Mouse (Mus musculus): ENCODE measurements at regions not wholly inside any gene's neighbourhood (a gene's known extent, or its start where the extent isn't known, plus 50 kb on each side); places are given as distances from the start of the nearest gene placed in this dataset.

GRCm38 (mm10) chr17:9870237-9870636 lies 200.7 kb upstream of the Pabpc6 start:
- Histone ChIP-seq H3K9me3 (replicated peaks; ENCODE audit: insufficient read depth, low read length) (no peaks in the 10 kb centered on the region), H3K4me3 (ENCODE audit: control insufficient read depth in 1 of 2, insufficient read depth in 1 of 2, low read depth in 2 of 2, low read length in 2 of 2) (no peak overlapping the region), H3K79me2 (ENCODE audit: control insufficient read depth, insufficient read depth, low read length, poor library complexity) (no peaks in the 10 kb centered on the region), H3K36me3 (ENCODE audit: control insufficient read depth in 1 of 2, insufficient read depth in 2 of 2, low read length in 2 of 2) (no peaks in the 10 kb centered on the region), H3K4me1 (ENCODE audit: control insufficient read depth in 1 of 2, insufficient read depth in 2 of 2, low read length in 2 of 2) (no peaks in the 10 kb centered on the region), H3K27me3 (ENCODE audit: control insufficient read depth in 1 of 2, insufficient read depth in 2 of 2, low read length in 2 of 2) (no peaks in the 10 kb centered on the region), H3K27ac (ENCODE audit: control insufficient read depth, low read depth, low read length) (no peak overlapping the region), H3K9ac (ENCODE audit: control insufficient read depth, low read depth, low read length, poor library complexity, severe bottlenecking) (no peak overlapping the region)
- DNase-seq (ENCODE audit: low read depth, low spot score), result no peak
- no peak for TF ChIP-seq GABPA (IDR thresholded peaks at IDR 0.05; ENCODE audit: low read depth, low read length)

GRCm38 (mm10) chr17:9868747-9869281 lies 199.3 kb upstream of the Pabpc6 start:
- H3K27me3 ChIP-seq (ENCODE audit: control insufficient read depth in 1 of 2, insufficient read depth in 2 of 2, low read length in 2 of 2), result no peaks in the 10 kb centered on the region
- H3K27ac ChIP-seq (ENCODE audit: control insufficient read depth, low read depth, low read length), result no peak overlapping the region
- no peaks in the 10 kb centered on the region for H3K9me3 ChIP-seq (replicated peaks; ENCODE audit: insufficient read depth, low read length)
- H3K4me1 ChIP-seq (ENCODE audit: control insufficient read depth in 1 of 2, insufficient read depth in 2 of 2, low read length in 2 of 2), result no peaks in the 10 kb centered on the region
- no peak for DNase-seq (ENCODE audit: low read depth, low spot score)
- H3K79me2 ChIP-seq (ENCODE audit: control insufficient read depth, insufficient read depth, low read length, poor library complexity), result no peaks in the 10 kb centered on the region
- no peaks in the 10 kb centered on the region for H3K36me3 ChIP-seq (ENCODE audit: control insufficient read depth in 1 of 2, insufficient read depth in 2 of 2, low read length in 2 of 2)
- TF ChIP-seq ETS1 (IDR thresholded peaks at IDR 0.05; ENCODE audit: low read depth, low read length) (no peak), TCF12 (IDR thresholded peaks at IDR 0.05; ENCODE audit: low read depth, low read length) (no peak), JUND (IDR thresholded peaks at IDR 0.05; ENCODE audit: low read depth, low read length) (no peak), MYC (IDR thresholded peaks at IDR 0.05; ENCODE audit: low read depth, low read length) (no peak), ZKSCAN1 (IDR thresholded peaks at IDR 0.05; ENCODE audit: low read depth, low read length) (no peak), ZC3H11A (IDR thresholded peaks at IDR 0.05; ENCODE audit: low read depth, low read length) (no peak), POLR2A (IDR thresholded peaks at IDR 0.05; ENCODE audit: control insufficient read depth in 1 of 2, insufficient read depth in 1 of 2, low read depth in 1 of 2, low read length in 2 of 2, poor library complexity in 1 of 2) (no peak), SMC3 (IDR thresholded peaks at IDR 0.05; ENCODE audit: low read depth, low read length) (no peak), MAX (IDR thresholded peaks at IDR 0.05; ENCODE audit: low read length) (no peak), NELFE (IDR thresholded peaks at IDR 0.05; ENCODE audit: low read depth, low read length) (no peak), EP300 (IDR thresholded peaks at IDR 0.05; ENCODE audit: low read depth in 1 of 2, low read length in 2 of 2) (no peak)
- no peak overlapping the region for H3K4me3 ChIP-seq (ENCODE audit: control insufficient read depth in 1 of 2, insufficient read depth in 1 of 2, low read depth in 2 of 2, low read length in 2 of 2)
- H3K9ac ChIP-seq (ENCODE audit: control insufficient read depth, low read depth, low read length, poor library complexity, severe bottlenecking), result no peak overlapping the region

GRCm38 (mm10) chr17:9864254-9864653 lies 194.7 kb upstream of the Pabpc6 start:
- no peak for DNase-seq (ENCODE audit: low read depth, low spot score)
- Histone ChIP-seq H3K79me2 (ENCODE audit: control insufficient read depth, insufficient read depth, low read length, poor library complexity) (no peaks in the 10 kb centered on the region), H3K4me3 (ENCODE audit: control insufficient read depth in 1 of 2, insufficient read depth in 1 of 2, low read depth in 2 of 2, low read length in 2 of 2) (no peak overlapping the region), H3K9ac (ENCODE audit: control insufficient read depth, low read depth, low read length, poor library complexity, severe bottlenecking) (no peak overlapping the region), H3K9me3 (replicated peaks; ENCODE audit: insufficient read depth, low read length) (no peaks in the 10 kb centered on the region), H3K27me3 (ENCODE audit: control insufficient read depth in 1 of 2, insufficient read depth in 2 of 2, low read length in 2 of 2) (no peaks in the 10 kb centered on the region), H3K27ac (ENCODE audit: control insufficient read depth, low read depth, low read length) (no peak overlapping the region), H3K4me1 (ENCODE audit: control insufficient read depth in 1 of 2, insufficient read depth in 2 of 2, low read length in 2 of 2) (no peaks in the 10 kb centered on the region), H3K36me3 (ENCODE audit: control insufficient read depth in 1 of 2, insufficient read depth in 2 of 2, low read length in 2 of 2) (no peaks in the 10 kb centered on the region)
- TF ChIP-seq EP300 (IDR thresholded peaks at IDR 0.05; ENCODE audit: low read depth in 1 of 2, low read length in 2 of 2) (no peak), RAD21 (IDR thresholded peaks at IDR 0.05; ENCODE audit: low read depth, low read length) (no peak), TCF12 (IDR thresholded peaks at IDR 0.05; ENCODE audit: low read depth, low read length) (no peak), ETS1 (IDR thresholded peaks at IDR 0.05; ENCODE audit: low read depth, low read length) (no peak), BHLHE40 (IDR thresholded peaks at IDR 0.05; ENCODE audit: borderline replicate concordance, low read depth, low read length) (no peak), MYB (IDR thresholded peaks at IDR 0.05; ENCODE audit: low read depth, low read length) (no peak), POLR2AphosphoS2 (IDR thresholded peaks at IDR 0.05; ENCODE audit: low read length) (no peak), NRF1 (IDR thresholded peaks at IDR 0.05; ENCODE audit: insufficient read depth, low read depth, low read length, poor library complexity, severe bottlenecking) (no peak), RCOR1 (IDR thresholded peaks at IDR 0.05; ENCODE audit: low read depth, low read length) (no peak), ZKSCAN1 (IDR thresholded peaks at IDR 0.05; ENCODE audit: low read depth, low read length) (no peak), ELF1 (IDR thresholded peaks at IDR 0.05; ENCODE audit: low read depth, low read length) (no peak)
